Comparison of ENCODE assay signal across 17 mouse cellular contexts in the genomic region with DNA sequence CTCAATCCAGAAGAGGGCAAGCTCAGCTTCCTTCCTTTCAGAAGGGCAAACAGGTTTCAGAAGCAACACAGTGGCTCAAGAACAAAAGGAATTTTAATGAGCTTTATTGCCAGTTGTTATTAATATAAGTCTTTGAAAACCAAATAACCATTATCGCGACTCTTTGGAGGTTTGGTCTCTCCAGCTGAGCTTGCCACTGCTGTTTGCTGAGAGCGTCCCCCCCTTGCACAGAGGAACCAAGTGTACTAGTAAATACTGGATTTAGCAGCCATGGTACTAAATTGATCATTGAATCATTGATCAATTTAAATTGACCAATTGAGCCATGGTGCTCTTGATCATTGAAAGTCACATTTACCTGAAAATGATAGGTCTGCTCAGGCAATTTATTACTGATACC.
"Had no signal": no experiment of that assay in that cellular context is flagged by ENCODE, and none has a peak within 500 bp of the region (broad histone marks: within the 10 kb centered on the region; RNA-seq: fewer than 3 reads in every experiment).

No protein-coding gene starts in this region.

- H3K4me1 ChIP-seq: limb, embryonic 12.5 days; limb, embryonic 15.5 days had no signal

- H3K36me3 ChIP-seq: limb, embryonic 12.5 days; limb, embryonic 15.5 days; midbrain, embryonic 15.5 days had no signal

- DNase-seq: kidney, adult 2 months; kidney, postnatal 25 days; left cerebral cortex, postnatal 4 days; liver, postnatal 0 days; lung, embryonic 14.5 days; thymus, adult 18-20 months; thymus, postnatal 36 days had no signal

- H3K27me3 ChIP-seq: limb, embryonic 12.5 days; limb, embryonic 15.5 days; midbrain, embryonic 15.5 days had no signal

- H3K4me3 ChIP-seq: limb, embryonic 12.5 days; limb, embryonic 15.5 days; midbrain, embryonic 15.5 days; myocyte had no signal

- H3K9ac ChIP-seq: limb, embryonic 12.5 days; limb, embryonic 15.5 days; liver, embryonic 14.5 days; liver, postnatal 0 days; lung, embryonic 14.5 days; midbrain, embryonic 15.5 days had no signal

- H3K4me2 ChIP-seq: limb, embryonic 12.5 days; limb, embryonic 15.5 days; liver, embryonic 11.5 days; lung, embryonic 14.5 days; midbrain, embryonic 15.5 days had no signal

- ATAC-seq: intestine, postnatal 0 days; liver, postnatal 0 days; lung, postnatal 0 days had no signal

- H3K27ac ChIP-seq: kidney, postnatal 0 days; limb, embryonic 12.5 days; limb, embryonic 15.5 days; liver, embryonic 14.5 days; macrophage had no signal

- H3K9me3 ChIP-seq: limb, embryonic 12.5 days; limb, embryonic 15.5 days; midbrain, embryonic 15.5 days had no signal
